Mouse (Mus musculus): ENCODE measurements at regions not wholly inside any gene's neighbourhood (a gene's known extent, or its start where the extent isn't known, plus 50 kb on each side); places are given as distances from the start of the nearest gene placed in this dataset.

DNA sequence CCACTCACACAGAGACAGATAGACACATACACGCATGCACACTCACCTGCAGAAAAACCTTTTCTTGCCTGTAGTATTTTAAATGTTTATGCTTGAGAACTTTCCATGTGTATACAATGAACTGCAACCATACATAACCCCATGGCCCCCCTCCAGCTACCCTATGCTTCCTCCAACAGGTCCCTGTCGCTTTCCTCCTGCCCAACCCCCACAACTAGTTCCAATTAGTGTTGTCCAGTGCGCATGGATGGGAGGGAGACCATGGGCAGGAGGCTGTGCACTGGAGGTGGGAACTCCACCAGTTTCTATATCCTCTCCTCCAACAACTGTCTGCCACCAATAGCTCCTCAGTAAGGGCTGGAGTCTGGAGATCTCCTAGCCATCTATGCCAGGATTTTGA is 82.9 kb upstream of the Jade1 start:
- TF ChIP-seq MYC (IDR thresholded peaks at IDR 0.05; ENCODE audit: low read depth, low read length), result no peak
- TF ChIP-seq USF1 (IDR thresholded peaks at IDR 0.05; ENCODE audit: low read depth, low read length), result no peak
- no peak for TF ChIP-seq CTCF (conservative IDR thresholded peaks at IDR 0.05 in 1 of 2, IDR thresholded peaks at IDR 0.05 in 1 of 2; ENCODE audit: low read depth in 2 of 2, low read length in 2 of 2)
- TF ChIP-seq POLR2A (IDR thresholded peaks at IDR 0.05; ENCODE audit: low read depth, low read length), result no peak
- no peak for TF ChIP-seq EP300 (IDR thresholded peaks at IDR 0.05; ENCODE audit: low read length)
- no peak for TF ChIP-seq MAFK (IDR thresholded peaks at IDR 0.05; ENCODE audit: insufficient replicate concordance, low read length)
- TF ChIP-seq POLR2AphosphoS2 (IDR thresholded peaks at IDR 0.05; ENCODE audit: low read depth, low read length), result no peak
- no peak for TF ChIP-seq MAX (IDR thresholded peaks at IDR 0.05; ENCODE audit: low read length)
- TF ChIP-seq RAD21 (IDR thresholded peaks at IDR 0.05; ENCODE audit: low read depth, low read length), result no peak
- TF ChIP-seq SIN3A (IDR thresholded peaks at IDR 0.05; ENCODE audit: low read length), result no peak
- no peak for TF ChIP-seq CHD1 (IDR thresholded peaks at IDR 0.05; ENCODE audit: low read depth, low read length)

Measured in CH12.LX (cell line).